Mouse (Mus musculus) layer of hippocampus, adult 8-10 months (tissue): ENCODE results near the gene Cptp. TPM values are rescaled to one million over a fixed set of nuclear protein-coding genes. Genes with fewer than 3 reads are reported as not detected.

Experiments
- microRNA-seq, 2 experiments: library from miRNA; unstranded; fragments of <30 nt; microRNA quantifications; one replicate each; pipeline ENCODE4 v1.2.0; 2022
- total RNA-seq, 4 experiments: library from RNA; stranded (reverse); gene quantifications; 2 replicates each; pipeline ENCODE4 v1.2.4; 2022

Cptp gene
- total RNA-seq, 4 experiments from 2014 or later, result 27.8 to 41.9 (median 29.5) TPM

Small RNA genes within 50 kb of the gene (microRNA-seq; reads per million reads assigned to microRNA genes)
- 0 reads per million in 2 experiments for gene Gm22991

Other genes starting within 250 kb of the Cptp start
- gene Cdk11b, start 244.6 kb downstream of the Cptp start, total RNA-seq, result 10 to 100 TPM; 42.1 to 54.8 (median 46.9) TPM
- not detected for gene Gm10563, start 224.0 kb downstream of the Cptp start, total RNA-seq
- 1 to 10 TPM; 2.8 to 5.0 (median 3.5) TPM for gene Mmp23, start 216.1 kb downstream of the Cptp start, total RNA-seq
- gene Mib2, start 200.2 kb downstream of the Cptp start, total RNA-seq, result 100 to 1,000 TPM; 101 to 122 (median 113) TPM
- gene Fndc10, start 175.1 kb downstream of the Cptp start, total RNA-seq, result 10 to 100 TPM; 22.6 to 30.6 (median 26.6) TPM
- 10 to 100 TPM; 86.8 to 99.4 (median 88.9) TPM for gene Ssu72, start 164.6 kb downstream of the Cptp start, total RNA-seq
- gene Tmem240, start 134.6 kb downstream of the Cptp start, total RNA-seq, result 10 to 100 TPM; 32.7 to 35.8 (median 34.4) TPM
- 10 to 100 TPM; 62.3 to 79.7 (median 65.0) TPM for gene Atad3a, start 108.3 kb downstream of the Cptp start, total RNA-seq
- 10 to 100 TPM; 13.3 to 14.9 (median 14.2) TPM for gene Vwa1, start 94.7 kb downstream of the Cptp start, total RNA-seq
- 10 to 100 TPM; 30.2 to 36.9 (median 34.5) TPM for gene Tmem88b, start 83.6 kb downstream of the Cptp start, total RNA-seq
- not detected for gene Ankrd65, start 79.0 kb downstream of the Cptp start, total RNA-seq
- 10 to 100 TPM; 74.2 to 85.2 (median 78.2) TPM for gene Mrpl20, start 66.6 kb downstream of the Cptp start, total RNA-seq
- 100 to 1,000 TPM in 1 of 4 experiments, 10 to 100 TPM in 3; 69.6 to 104 (median 79.7) TPM for gene Ccnl2, start 57.0 kb downstream of the Cptp start, total RNA-seq
- gene Aurkaip1, start 38.2 kb downstream of the Cptp start, total RNA-seq, result 100 to 1,000 TPM in 1 of 4 experiments, 10 to 100 TPM in 3; 95.2 to 103 (median 97.9) TPM
- gene Mxra8, start 29.8 kb downstream of the Cptp start, total RNA-seq, result 10 to 100 TPM in 2 of 4 experiments, 1 to 10 TPM in 2; 7.4 to 10.9 (median 9.6) TPM
- 10 to 100 TPM; 71.0 to 91.3 (median 82.6) TPM for gene Dvl1, start 22.0 kb downstream of the Cptp start, total RNA-seq
- gene Tas1r3, start 6.1 kb downstream of the Cptp start, total RNA-seq, result under 1 TPM; 0.25 to 0.32 (median 0.31) TPM
- gene Ints11, start 106 bp upstream of the Cptp start, total RNA-seq, result 10 to 100 TPM; 30.5 to 40.2 (median 35.9) TPM
- 10 to 100 TPM; 54.8 to 64.2 (median 57.7) TPM for gene Pusl1, start 22.3 kb upstream of the Cptp start, total RNA-seq
- 100 to 1,000 TPM; 116 to 124 (median 120) TPM for gene Acap3, start 22.4 kb upstream of the Cptp start, total RNA-seq
- 10 to 100 TPM; 58.5 to 69.0 (median 66.3) TPM for gene Ube2j2, start 74.4 kb upstream of the Cptp start, total RNA-seq
- gene C1qtnf12, start 92.9 kb upstream of the Cptp start, total RNA-seq, result 10 to 100 TPM; 13.6 to 29.5 (median 18.1) TPM
- gene B3galt6, start 123.2 kb upstream of the Cptp start, total RNA-seq, result 10 to 100 TPM in 1 of 4 experiments, 1 to 10 TPM in 3; 9.2 to 11.3 (median 9.7) TPM
- gene Sdf4, start 123.4 kb upstream of the Cptp start, total RNA-seq, result 100 to 1,000 TPM; 202 to 230 (median 217) TPM
- 1 to 10 TPM; 1.1 to 3.5 (median 2.0) TPM for gene Tnfrsf4, start 144.4 kb upstream of the Cptp start, total RNA-seq
- not detected for gene Tnfrsf18, start 156.7 kb upstream of the Cptp start, total RNA-seq
- gene Ttll10, start 190.0 kb upstream of the Cptp start, total RNA-seq, result under 1 TPM in 3 of 4 experiments, not detected in 1; 0.27 to 0.80 (median 0.45) TPM
- gene 9430015G10Rik, start 240.5 kb upstream of the Cptp start, total RNA-seq, result 10 to 100 TPM; 28.2 to 49.7 (median 35.9) TPM